Mouse (Mus musculus): ENCODE results near the gene She. TPM values are rescaled to one million over a fixed set of nuclear protein-coding genes. Genes with fewer than 3 reads are reported as not detected.

Gene She
- polyA plus RNA-seq (2015; fragmentation: Nextera tagmentation; extraction: Ambion mirVana): 1.3 and 1.5 TPM in 2 replicates

GRCm38 (mm10) chr3:89830815-89831591, at the start of gene She:
Gene She (plus strand): TSS chr3:89831370.

Other genes with a start within 250 kb of the She start
- gene Adar, start 116.3 kb upstream of the She start, polyA plus RNA-seq (2015; fragmentation: Nextera tagmentation; extraction: Ambion mirVana): 16.3 and 19.0 TPM in 2 replicates
- gene Chrnb2, start 66.7 kb upstream of the She start, polyA plus RNA-seq (2015; fragmentation: Nextera tagmentation; extraction: Ambion mirVana): 13.8 and 16.1 TPM in 2 replicates
- 13.1 and 13.9 TPM in 2 replicates for gene Ube2q1, start 57.8 kb upstream of the She start, polyA plus RNA-seq (2015; fragmentation: Nextera tagmentation; extraction: Ambion mirVana)
- 2.1 and 2.5 TPM in 2 replicates for gene Il6ra, start 81.8 kb downstream of the She start, polyA plus RNA-seq (2015; fragmentation: Nextera tagmentation; extraction: Ambion mirVana)
- 9.8 and 10.8 TPM in 2 replicates for gene Atp8b2, start 132.1 kb downstream of the She start, polyA plus RNA-seq (2015; fragmentation: Nextera tagmentation; extraction: Ambion mirVana)
- gene Hax1, start 167.4 kb downstream of the She start, polyA plus RNA-seq (2015; fragmentation: Nextera tagmentation; extraction: Ambion mirVana): 88.6 and 90.9 TPM in 2 replicates
- 211 and 214 TPM in 2 replicates for gene 4933434E20Rik, start 220.3 kb downstream of the She start, polyA plus RNA-seq (2015; fragmentation: Nextera tagmentation; extraction: Ambion mirVana)
- 113 and 119 TPM in 2 replicates for gene Ubap2l, start 221.3 kb downstream of the She start, polyA plus RNA-seq (2015; fragmentation: Nextera tagmentation; extraction: Ambion mirVana)
- gene Tpm3, start 241.3 kb downstream of the She start, polyA plus RNA-seq (2015; fragmentation: Nextera tagmentation; extraction: Ambion mirVana): 236 and 260 TPM in 2 replicates